Mouse (Mus musculus): ENCODE results near the gene Matk. TPM values are rescaled to one million over a fixed set of nuclear protein-coding genes. Genes with fewer than 3 reads are reported as not detected.

Gene Matk
- polyA plus RNA-seq (2012; rRNA removed), result 27.4 and 30.6 TPM in 2 replicates

DNA sequence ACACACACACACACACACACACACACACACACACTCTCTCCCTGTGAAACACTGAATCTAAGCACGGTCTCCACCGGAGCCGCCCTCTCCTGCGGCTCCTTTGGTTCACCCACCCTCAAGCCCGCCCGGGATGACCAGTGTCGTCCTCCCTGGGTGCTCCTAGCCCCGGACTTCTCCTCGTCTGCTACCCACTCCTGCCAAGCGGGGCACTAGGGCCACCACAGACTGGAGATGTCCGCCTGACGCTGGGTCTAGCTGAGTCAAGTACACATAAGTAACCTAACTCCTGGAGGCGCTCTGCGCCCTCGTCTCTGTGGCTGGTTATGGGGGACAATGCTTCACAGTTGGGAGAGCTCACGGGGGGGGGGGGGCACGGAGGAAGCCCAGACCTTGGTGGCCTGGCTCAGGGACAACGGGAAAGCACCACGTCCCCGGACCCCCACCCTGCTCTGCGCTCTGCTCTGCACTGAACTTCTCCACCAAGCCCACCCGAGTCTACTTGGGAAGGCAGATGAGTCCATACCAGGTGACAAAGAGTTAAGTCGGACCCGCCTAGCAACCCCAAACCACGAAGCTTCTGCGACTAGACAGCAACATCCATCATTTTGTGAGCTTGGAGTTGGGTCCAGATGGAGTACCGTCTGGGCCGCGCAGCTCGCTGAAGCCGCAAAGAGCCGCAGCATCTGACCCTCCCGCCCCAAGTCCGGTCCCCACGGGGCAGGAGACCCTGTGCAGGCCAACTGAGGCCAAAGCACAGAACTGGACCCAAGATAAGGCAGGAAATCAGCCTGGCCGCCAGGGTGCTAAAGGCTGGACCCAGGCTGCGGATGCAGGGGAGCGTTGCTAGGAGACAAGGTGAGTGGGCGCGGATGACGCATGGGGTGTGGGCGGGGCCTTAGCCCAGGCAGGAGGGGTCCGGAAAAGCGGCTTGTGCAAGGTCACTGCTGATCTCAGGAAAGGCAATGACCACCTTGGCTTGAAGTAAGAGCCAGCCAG, at the start of gene Matk:
Matk (plus strand) TSS at position 512 of the 996 bp plus-strand sequence.

GRCm38 (mm10) chr10:81230438-81231332, 22.1 kb upstream of the Matk start, which contains the start of gene Atcay:
Gene Atcay (minus strand): TSS chr10:81230833.

DNA sequence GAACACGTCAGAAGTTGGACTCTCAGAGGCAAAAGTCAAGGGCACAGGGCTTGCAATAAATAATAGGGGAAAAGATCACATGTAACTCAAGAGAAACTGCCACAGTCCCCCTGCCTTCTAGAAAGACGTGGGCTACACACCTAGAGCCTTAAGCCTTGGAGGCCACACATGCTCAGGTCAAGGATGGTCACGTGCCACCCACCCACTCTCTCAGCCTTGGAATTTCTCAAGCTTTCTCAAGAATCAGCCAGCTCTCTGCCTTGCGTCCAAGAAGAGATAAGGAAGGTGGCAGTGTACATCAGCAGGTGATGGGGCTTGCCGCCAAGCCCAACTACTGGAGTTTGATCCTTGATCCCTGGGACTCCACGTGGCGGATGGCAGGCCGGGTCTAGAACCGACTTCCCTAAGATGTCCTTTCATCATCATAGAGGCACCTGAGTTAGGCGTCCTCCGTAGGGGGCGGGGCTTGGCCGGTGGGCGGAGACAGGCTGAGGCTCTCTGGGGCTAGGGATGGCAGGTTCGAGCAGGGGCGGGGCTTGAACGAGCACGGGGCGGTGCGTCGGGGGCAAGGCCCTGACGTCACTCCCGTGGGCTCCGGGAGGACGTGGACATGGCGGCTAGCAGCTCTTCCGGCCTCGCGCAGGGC, 20.0 kb upstream of the Matk start, which contains the start of gene Zfr2:
Zfr2 (plus strand) TSS at position 576 of the 646 bp plus-strand sequence.

GRCm38 (mm10) chr10:81266211-81267105, 13.7 kb downstream of the Matk start, which contains the start of the genes Mrpl54 and Apba3:
Gene Mrpl54 (minus strand): TSS chr10:81266934.
Gene Apba3 (plus strand): TSS chr10:81266960.

DNA sequence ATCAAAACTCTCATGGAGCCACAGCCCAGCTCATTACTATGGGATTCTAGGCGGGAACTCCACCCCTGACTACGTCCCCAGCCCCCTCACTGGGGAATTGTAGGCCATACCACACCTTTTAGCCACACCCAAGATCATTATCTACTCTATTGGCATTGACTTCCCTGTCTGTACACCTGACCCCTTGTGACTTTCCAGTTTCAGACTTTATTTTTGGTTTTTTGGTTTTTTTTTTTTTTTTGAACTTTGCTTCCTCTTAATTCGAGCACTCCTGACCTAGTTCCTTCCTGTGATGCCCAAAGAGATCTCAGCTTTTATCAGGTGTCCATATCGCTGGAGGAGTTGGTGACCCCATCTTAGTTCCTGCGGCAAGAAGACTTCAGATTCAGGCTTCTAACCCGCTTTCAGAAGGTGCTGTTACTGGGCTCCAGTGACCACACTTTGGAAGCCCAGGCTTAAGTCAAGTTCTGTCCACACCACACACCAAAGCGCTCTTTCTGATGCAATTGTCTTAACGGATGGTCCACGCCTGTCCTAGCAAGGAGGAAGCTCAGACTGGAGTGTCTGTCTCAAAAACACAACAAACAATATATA, 38.9 kb downstream of the Matk start, which contains the start of gene Tjp3:
Tjp3 (minus strand) TSS at position 71 of the 594 bp plus-strand sequence.

DNA sequence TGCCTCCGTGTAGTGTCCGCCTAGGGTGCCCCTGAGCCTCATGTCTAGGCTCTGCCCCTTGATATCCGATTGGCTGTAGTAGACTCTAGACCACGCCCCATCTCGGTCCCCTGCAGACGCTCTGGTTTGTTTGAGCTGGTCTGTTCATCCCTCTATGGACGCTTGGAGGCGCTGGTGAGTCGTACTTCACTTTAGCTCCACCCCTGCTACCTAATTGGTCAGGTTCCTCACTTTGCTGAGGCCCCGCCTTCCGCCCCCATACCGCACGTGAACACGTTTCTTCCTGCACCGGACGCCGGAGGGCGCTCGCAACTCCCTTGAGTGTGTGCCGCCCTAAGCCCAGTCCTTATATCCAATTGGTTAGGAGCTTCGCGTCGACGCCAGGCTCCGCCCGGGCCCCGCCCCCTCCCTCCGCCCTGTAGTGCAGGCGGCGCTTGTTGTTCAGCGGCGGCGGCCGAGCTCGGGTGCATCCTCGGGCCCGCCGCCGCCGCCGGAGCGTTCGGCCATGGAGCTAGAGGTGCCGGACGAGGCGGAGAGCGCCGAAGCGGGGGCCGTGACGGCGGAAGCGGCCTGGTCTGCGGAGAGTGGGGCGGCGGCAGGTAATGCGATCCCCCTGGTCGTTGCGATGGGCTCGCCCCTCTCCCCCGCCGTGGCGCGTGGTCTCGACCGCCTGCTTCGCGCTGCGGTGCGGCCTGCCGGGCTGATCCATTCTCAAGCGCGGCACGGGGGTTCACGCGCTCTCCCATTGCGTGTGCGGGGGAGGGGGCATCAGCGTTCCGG, 40.0 kb downstream of the Matk start, which contains the start of gene Pip5k1c:
Pip5k1c (plus strand) TSS at position 410 of the 780 bp plus-strand sequence.

Other genes starting within 250 kb of the Matk start
- 10.9 and 12.3 TPM in 2 replicates for gene Gng7, start 238.0 kb upstream of the Matk start, polyA plus RNA-seq (2012; rRNA removed)
- 37.6 and 39.8 TPM in 2 replicates for gene Diras1, start 227.3 kb upstream of the Matk start, polyA plus RNA-seq (2012; rRNA removed)
- 53.7 and 54.5 TPM in 2 replicates for gene Slc39a3, start 215.5 kb upstream of the Matk start, polyA plus RNA-seq (2012; rRNA removed)
- 278 and 296 TPM in 2 replicates for gene Sgta, start 192.8 kb upstream of the Matk start, polyA plus RNA-seq (2012; rRNA removed)
- 68.1 and 69.3 TPM in 2 replicates for gene Thop1, start 182.9 kb upstream of the Matk start, polyA plus RNA-seq (2012; rRNA removed)
- gene Creb3l3, start 154.1 kb upstream of the Matk start, polyA plus RNA-seq (2012; rRNA removed), result 0.23 and 0.35 TPM in 2 replicates
- 179 and 186 TPM in 2 replicates for gene Map2k2, start 147.0 kb upstream of the Matk start, polyA plus RNA-seq (2012; rRNA removed)
- gene Zbtb7a, start 117.7 kb upstream of the Matk start, polyA plus RNA-seq (2012; rRNA removed), result 10.6 and 12.4 TPM in 2 replicates
- 41.9 and 42.9 TPM in 2 replicates for gene Pias4, start 85.0 kb upstream of the Matk start, polyA plus RNA-seq (2012; rRNA removed)
- gene Eef2, start 76.3 kb upstream of the Matk start, polyA plus RNA-seq (2012; rRNA removed), result 1,386 and 1,461 TPM in 2 replicates
- 78.9 and 87.7 TPM in 2 replicates for gene Dapk3, start 69.9 kb upstream of the Matk start, polyA plus RNA-seq (2012; rRNA removed)
- not detected in 2 replicates for gene 4930442H23Rik, start 69.1 kb upstream of the Matk start, polyA plus RNA-seq (2012; rRNA removed)
- 0.14 and 0.18 TPM in 2 replicates for gene Nmrk2, start 50.9 kb upstream of the Matk start, polyA plus RNA-seq (2012; rRNA removed)
- 103 and 115 TPM in 2 replicates for gene Atcay, start 22.1 kb upstream of the Matk start, polyA plus RNA-seq (2012; rRNA removed)
- gene Zfr2, start 19.8 kb upstream of the Matk start, polyA plus RNA-seq (2012; rRNA removed), result 56.2 and 61.9 TPM in 2 replicates
- 88.3 and 93.2 TPM in 2 replicates for gene Mrpl54, start 14.0 kb downstream of the Matk start, polyA plus RNA-seq (2012; rRNA removed)
- 42.9 and 51.3 TPM in 2 replicates for gene Apba3, start 14.0 kb downstream of the Matk start, polyA plus RNA-seq (2012; rRNA removed)
- gene Tjp3, start 38.6 kb downstream of the Matk start, polyA plus RNA-seq (2012; rRNA removed), result 4.5 and 4.8 TPM in 2 replicates
- 190 and 197 TPM in 2 replicates for gene Pip5k1c, start 40.0 kb downstream of the Matk start, polyA plus RNA-seq (2012; rRNA removed)
- gene Cactin, start 68.2 kb downstream of the Matk start, polyA plus RNA-seq (2012; rRNA removed), result 43.9 and 45.0 TPM in 2 replicates
- gene Tbxa2r, start 75.8 kb downstream of the Matk start, polyA plus RNA-seq (2012; rRNA removed), result 3.5 and 4.3 TPM in 2 replicates
- 0.04 and 0.13 TPM in 2 replicates for gene Gipc3, start 90.3 kb downstream of the Matk start, polyA plus RNA-seq (2012; rRNA removed)
- 68.8 and 75.6 TPM in 2 replicates for gene Hmg20b, start 97.5 kb downstream of the Matk start, polyA plus RNA-seq (2012; rRNA removed)
- gene Mfsd12, start 104.6 kb downstream of the Matk start, polyA plus RNA-seq (2012; rRNA removed), result 10.2 and 11.7 TPM in 2 replicates
- gene 4930404N11Rik, start 112.9 kb downstream of the Matk start, polyA plus RNA-seq (2012; rRNA removed), result 0.14 and 0.44 TPM in 2 replicates
- gene Fzr1, start 125.6 kb downstream of the Matk start, polyA plus RNA-seq (2012; rRNA removed), result 130 and 138 TPM in 2 replicates
- gene Dohh, start 131.5 kb downstream of the Matk start, polyA plus RNA-seq (2012; rRNA removed), result 65.9 and 67.3 TPM in 2 replicates
- 6.7 and 7.1 TPM in 2 replicates for gene Gm48551, start 131.5 kb downstream of the Matk start, polyA plus RNA-seq (2012; rRNA removed)
- 8.2 and 10.2 TPM in 2 replicates for gene Gm48552, start 136.1 kb downstream of the Matk start, polyA plus RNA-seq (2012; rRNA removed)
- gene Smim24, start 140.1 kb downstream of the Matk start, polyA plus RNA-seq (2012; rRNA removed), result 3.1 and 3.9 TPM in 2 replicates
- gene Nfic, start 202.7 kb downstream of the Matk start, polyA plus RNA-seq (2012; rRNA removed), result 11.0 and 17.7 TPM in 2 replicates
- 286 and 299 TPM in 2 replicates for gene Celf5, start 229.8 kb downstream of the Matk start, polyA plus RNA-seq (2012; rRNA removed)
- gene Ncln, start 243.5 kb downstream of the Matk start, polyA plus RNA-seq (2012; rRNA removed), result 145 and 155 TPM in 2 replicates
- gene S1pr4, start 247.2 kb downstream of the Matk start, polyA plus RNA-seq (2012; rRNA removed), result 0.34 and 0.43 TPM in 2 replicates

Measured in central nervous system, embryonic 14 days (tissue).